Mouse (Mus musculus): Measurements from ENCODE around the gene Smim27.

DNA sequence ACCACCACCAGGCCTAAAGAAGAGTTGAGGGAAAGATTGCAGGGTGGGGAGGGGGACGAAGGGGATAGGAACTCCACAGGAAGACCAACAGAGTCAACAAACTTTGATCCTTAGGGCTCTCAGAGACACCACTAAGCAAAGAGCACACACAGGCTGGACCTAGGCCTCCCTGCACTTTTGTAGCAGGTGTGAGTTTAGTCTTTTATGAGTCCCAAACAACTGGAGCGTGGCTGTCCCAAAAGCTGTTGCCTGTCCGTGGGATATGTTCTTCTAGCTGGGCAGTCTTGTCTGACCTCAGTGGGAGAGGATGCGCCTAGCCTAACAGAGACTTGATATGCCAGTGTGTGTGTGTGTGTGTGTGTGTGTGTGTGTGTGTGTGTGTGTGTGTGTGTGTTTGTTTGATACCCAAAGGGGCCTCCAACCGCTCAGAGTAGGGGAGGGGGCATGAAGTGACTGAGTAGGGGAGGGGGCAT lies 29.1 kb upstream of the Smim27 start:
- no peak for TF ChIP-seq CTCF (IDR thresholded peaks at IDR 0.05; ENCODE audit: extremely low read depth, insufficient read depth, low read length)
- TF ChIP-seq POLR2A (IDR thresholded peaks at IDR 0.05; ENCODE audit: extremely low read depth, insufficient read depth, low read length), result no peak

Data from cortical plate, adult 2 months (tissue).